Mouse (Mus musculus): Measurements from ENCODE around the gene Ryr1. TPM values are rescaled to one million over a fixed set of nuclear protein-coding genes. Genes with fewer than 3 reads are reported as not detected.
"Not testable (repeated sequence)": the region's sequence is repeated elsewhere in the genome, so short reads cannot be mapped to it uniquely, and the experiment has no call there.

The Ryr1 gene
- total RNA-seq, 2 experiments from 2014 or later = 420 to 483 TPM

DNA sequence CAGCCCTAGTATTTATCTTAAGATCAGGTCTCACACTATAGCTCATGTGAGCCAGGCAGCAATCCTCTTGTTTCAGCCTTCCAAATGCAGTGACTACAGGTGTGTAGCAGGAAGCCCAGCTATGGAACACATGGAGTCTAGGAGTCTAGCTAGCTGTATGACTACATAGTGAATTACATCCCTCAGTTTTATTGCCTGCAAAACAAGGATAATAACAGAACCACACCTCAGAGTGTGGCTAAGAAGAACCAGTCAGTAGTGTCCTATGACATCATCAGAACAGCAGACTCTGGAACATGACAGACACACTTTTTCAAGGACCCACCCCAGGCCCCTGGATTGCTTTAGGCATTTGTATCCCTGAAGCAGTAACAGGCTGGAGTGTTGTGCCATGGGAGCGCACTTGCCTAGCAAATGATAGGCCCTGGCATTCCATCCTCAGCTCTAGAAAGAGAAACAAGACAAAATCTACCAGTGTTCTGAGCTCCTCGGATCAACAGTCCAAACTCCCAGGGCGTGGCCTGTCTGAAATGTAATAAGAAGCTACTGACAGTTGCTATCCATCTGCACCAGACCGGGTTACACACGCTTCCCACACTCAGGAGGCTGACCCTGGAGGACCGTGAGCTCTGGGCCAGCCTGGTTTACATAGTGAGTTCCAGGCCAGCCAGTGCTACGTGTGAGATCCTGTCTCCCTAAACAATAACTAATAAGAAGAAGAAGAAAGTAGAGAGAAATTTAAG lies 21.8 kb upstream of the Ryr1 start:
- no peak for DNase-seq (ENCODE audit: low spot score in 2 of 2)

DNA sequence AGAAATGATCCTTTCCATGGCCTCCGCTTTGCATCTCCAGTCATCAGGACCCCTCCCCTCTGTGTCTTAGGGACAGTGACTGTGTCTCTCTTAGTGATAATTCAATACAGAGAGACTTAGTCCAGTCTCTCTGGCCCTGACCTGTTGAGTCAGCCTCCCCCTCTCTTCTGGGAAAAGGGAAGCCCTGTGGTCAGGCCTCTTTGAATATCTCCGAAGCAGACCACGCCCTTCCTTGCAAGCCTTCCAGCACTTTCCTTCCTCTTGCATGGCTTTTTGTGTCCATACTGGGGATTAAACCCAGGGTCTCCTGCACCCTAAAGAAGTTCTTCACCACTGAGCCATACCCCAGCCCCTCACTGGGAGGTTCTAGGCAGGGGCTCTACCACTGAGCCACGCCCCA lies 19.0 kb upstream of the Ryr1 start:
- DNase-seq (ENCODE audit: low spot score in 2 of 2) = no peak

DNA sequence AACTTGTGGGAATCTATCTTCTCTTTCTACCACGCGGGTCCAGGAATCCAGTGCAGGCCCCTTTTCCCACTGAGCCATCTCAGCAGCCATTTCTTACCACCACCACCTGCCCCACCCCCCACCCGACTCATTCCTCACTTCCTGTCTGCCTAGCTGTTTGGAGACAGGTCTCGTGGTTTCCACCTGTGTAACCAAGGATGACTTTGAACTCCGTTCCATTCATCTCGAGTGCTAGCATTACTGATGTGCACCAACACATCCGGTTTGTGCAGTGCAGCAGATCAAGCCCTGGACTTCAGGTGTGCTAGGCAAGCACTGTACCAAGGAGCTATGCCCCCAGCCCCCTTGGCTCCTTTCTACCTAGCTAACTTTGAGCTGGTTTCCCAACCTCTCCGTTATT lies 16.4 kb upstream of the Ryr1 start:
- no peak for DNase-seq (ENCODE audit: low spot score in 2 of 2)

DNA sequence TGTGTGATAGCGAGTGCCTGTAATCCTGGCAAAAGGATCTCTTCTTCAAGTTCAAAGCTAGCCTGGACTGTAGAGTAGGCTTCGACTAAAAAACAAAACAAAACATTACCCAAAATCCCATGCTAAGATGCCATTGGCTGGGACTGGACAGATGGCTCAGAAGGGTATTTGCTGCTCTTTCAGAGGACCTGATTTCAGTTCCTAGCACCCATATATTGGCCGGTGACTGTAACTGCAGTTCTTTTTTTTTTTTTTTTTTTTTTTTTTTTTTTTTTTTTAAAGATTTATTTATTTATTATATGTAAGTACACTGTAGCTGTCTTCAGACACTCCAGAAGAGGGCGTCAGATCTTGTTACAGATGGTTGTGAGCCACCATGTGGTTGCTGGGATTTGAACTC lies 14.3 kb upstream of the Ryr1 start:
- DNase-seq (ENCODE audit: low spot score in 2 of 2) = not testable (repeated sequence)

DNA sequence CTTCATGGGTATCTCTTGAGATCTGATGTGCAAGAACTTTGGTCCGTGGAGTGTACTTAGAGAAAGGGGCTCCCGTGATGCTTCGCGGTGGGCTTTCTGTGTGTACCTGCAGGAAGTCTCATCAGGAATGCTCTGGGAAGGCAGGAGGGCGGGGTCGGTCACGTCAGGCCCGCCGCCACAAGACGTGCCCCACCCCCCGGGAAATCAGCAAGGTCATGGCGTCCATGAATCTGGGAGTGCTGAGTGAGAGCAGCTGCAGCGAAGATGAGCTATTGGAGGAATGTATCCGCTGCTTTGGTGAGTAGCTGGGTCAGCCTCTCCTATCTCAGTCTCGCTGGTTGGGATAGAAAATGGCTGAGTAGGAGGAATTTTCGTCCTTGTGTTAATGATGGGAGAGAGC lies 12.4 kb upstream of the Ryr1 start:
- DNase-seq (ENCODE audit: low spot score in 2 of 2) = no peak

DNA sequence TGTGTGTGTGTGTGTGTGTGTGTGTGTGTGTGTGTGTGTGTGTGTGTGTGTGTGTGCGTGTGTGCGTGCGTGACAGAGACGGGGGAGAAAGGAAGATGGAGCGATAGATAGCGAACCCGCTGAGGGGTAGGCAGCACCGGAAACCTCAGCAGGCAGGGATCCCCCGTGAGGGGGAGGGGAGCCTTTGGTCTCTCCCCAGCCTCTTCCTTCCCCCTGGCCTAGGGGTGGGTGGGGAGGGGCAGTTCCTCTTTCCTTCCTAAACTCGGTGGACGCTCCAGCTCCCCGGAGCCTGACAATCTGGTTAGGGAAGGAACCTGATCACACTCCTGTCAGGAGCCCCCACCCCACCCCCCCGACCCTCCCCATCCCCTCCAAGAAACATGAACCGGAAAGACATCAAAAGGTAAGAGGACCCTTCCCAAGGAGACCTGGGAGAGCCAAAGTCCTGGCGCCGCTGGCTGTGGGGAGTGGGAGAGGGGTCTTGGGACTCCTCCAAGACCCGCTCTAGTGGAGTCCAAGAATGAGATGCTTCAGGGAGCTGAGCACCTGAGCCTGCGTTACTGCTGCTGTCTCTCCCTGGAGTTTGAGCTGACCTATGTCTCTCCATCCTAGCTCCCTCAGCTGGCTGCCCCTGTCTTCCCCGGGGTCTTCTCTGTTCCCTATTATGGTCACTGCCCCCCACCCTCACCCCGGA lies 9.9 kb upstream of the Ryr1 start, which contains the start of gene Rasgrp4:
TSS of gene Rasgrp4 (plus strand) at position 159 of the 694 bp plus-strand sequence.
- DNase-seq (ENCODE audit: low spot score in 2 of 2) = no peak

DNA sequence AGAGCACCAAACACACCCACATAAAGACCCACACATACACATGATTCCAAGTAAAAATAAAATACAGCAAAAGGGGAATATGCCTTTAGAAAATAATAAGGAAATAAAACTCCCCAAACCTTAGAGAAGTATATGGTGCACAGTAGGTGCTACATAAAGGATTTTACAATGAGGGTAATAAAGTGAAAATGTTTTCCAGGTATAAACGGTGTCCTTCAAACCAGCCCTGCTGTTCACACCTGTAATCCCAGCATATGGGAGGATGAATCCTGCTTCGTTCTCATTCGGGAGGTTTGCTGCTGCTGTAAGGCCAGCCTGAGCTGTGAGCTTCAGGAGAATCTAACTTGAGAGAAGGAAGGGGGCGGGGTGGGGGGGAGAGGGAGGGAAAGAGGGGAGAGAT lies 9.3 kb upstream of the Ryr1 start:
- no peak for DNase-seq (ENCODE audit: low spot score in 2 of 2)

DNA sequence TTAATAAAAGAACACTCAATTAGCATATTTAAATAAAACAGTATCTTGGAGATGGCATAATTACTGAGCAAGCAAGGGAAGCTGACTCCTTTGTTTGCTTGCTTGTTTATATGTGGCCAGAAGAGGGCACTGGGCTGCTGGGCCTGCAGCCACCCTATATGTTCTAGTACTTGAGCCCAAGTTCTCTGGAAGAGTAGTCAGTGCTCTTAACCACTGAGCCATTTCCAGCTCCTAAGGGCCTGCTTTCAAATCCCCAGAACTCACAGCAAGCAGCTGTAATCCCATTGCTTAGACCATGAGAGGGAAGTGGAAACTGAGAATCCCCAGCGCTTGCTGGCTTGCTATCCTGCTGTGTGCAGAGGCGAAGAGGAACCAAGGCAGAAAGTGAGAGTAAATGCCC lies 3.7 kb upstream of the Ryr1 start:
- DNase-seq (ENCODE audit: low spot score in 2 of 2) = no peak

DNA sequence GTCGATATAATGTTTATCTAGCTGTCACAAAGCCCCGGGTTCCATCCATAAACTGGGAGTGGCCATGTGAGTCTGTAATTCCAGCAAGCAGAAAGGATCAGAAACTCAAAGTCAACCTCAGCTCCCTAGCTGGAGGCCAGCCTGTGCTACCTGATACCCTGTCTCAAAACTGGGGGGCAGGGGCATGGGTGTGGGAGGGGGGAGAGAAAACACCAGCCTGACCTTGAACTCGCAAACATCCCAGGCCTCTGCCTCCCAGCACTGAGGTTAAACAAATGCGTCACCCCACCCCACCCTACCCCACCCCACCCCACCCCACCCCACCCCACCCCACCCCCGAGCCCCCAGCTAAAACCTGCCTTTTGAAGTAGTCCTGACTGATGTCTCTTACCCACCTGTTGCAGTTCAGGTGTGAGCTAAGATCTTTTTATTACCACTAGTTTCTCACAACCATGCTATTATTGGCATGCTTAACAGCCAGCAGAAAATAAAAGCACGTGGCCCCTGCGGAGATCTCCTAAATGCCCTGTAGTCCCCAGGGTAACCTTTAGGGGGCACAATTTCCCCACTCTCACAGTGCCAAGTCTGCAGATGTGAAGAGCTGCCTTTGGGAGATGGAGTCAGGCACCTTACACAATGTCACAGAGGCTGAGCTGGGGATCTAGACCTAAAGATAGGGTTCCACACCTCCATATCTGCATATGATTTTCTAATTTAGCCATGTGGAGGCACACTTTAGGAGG lies 1.4 kb upstream of the Ryr1 start:
- DNase-seq (ENCODE audit: low spot score in 2 of 2) = no peak

DNA sequence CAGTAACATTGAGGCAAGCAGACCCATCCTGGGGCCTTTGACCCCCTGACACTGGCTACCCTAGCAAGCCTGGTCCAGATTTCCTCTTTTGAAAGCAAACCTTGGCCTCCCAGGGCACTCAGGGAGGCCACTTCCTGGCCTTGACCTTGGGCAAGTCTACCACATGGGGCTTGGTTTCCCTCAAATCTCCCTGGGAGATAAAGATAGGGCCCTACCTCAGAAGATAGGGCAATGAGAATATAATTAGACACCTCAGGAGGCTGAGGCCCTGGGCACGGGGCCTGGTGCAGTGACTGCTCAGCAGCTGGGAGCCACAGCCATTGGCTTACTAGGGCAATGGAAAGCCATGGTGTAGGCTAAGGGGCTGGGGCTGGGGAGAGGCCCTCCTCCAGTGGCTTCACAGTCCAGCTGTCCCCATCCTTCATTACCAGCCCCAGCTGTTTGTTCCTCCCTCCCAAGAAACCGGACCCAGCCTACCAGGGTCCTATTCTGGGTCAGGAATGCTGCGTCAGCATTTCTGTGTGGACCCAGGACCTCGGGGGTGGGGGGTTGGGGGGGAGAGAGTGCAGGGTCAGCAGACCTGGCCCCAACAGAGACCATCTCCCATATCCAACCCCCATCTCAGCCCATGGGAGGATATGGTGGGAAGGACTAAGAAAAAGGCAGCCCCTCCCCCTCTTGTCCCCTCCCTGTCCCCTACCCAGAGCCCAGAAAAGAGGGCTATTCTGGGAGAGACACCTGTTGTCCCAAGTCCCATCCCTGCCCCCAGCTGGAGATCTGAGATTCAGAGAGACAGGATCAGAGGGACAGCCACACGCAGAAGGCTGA lies 1.2 kb downstream of the Ryr1 start:
- peak in 1 of 2 experiments; percentile 48 for DNase-seq (ENCODE audit: low spot score in 2 of 2)

DNA sequence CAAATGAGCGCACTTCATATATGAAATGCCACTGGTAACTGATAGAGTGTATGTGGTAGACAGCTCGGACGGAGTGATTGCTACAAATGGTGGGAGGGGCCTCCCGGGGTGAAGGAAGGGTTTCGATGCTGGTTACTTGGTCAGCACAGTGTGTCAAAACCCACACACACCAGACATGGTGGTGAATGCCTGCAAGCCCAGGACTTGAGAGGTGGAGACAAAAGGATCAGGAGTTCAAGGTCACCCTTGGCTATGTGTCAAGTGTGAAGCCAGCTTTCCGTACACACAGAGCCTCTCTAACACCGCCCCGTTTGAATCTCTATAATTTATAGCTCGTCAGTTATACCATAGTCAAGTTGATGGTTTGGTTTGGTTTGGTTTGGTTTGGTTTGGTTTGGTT lies 2.2 kb downstream of the Ryr1 start:
- no peak for DNase-seq (ENCODE audit: low spot score in 2 of 2)

DNA sequence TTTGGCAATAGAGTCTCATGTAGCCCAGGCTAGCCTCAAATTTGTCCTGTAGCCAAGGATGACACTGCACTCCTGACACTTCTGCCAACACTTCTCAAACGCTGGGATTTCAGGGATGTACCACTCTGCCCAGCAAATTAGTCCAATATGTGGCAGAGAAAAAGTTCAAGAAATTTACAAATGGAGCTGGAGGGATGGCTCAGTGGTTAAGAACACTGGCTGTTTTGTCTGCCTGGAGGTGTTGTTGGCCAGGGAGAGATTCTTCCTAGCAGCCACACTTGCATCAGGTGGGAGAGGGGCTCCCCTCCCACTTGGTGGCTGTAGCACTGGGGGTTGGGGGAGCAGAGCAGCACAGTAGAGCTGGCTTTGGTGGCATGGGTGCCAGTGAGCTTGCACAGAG lies 5.5 kb downstream of the Ryr1 start:
- no peak for DNase-seq (ENCODE audit: low spot score in 2 of 2)

DNA sequence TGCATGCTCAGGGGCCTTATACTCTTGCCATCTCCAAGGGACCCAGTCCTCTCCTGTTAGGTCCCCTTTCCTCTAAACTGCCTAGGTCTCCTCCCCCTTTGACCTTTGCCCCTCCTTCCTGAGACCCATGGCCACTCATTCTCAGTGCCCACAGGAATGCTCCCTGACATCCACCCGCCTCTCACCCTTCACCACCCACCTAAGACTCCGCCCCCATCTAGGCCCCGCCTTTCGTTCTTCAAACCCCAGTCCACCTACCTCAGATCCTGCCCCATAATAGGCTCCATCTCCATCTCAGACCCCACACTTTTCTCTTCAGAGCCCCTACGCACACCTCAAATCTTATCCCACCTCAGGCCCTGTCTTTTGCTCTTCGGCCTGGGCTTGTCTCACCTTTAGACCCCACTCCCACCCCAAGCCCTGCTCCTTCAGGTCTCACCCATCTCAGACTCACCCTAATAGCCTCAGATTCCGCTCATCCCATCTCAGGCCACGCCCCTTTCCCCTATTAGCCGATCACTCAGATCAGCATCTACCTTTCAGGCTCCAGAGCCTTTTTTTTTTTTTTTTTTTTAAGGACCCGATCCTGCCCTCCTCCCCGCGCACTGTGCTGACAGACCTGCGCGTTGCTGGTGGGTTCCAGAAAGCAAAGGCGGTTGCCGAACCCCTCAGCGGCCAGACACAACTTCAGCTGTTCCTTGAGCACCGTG lies 6.7 kb downstream of the Ryr1 start:
- DNase-seq (ENCODE audit: low spot score in 2 of 2) = no peak

DNA sequence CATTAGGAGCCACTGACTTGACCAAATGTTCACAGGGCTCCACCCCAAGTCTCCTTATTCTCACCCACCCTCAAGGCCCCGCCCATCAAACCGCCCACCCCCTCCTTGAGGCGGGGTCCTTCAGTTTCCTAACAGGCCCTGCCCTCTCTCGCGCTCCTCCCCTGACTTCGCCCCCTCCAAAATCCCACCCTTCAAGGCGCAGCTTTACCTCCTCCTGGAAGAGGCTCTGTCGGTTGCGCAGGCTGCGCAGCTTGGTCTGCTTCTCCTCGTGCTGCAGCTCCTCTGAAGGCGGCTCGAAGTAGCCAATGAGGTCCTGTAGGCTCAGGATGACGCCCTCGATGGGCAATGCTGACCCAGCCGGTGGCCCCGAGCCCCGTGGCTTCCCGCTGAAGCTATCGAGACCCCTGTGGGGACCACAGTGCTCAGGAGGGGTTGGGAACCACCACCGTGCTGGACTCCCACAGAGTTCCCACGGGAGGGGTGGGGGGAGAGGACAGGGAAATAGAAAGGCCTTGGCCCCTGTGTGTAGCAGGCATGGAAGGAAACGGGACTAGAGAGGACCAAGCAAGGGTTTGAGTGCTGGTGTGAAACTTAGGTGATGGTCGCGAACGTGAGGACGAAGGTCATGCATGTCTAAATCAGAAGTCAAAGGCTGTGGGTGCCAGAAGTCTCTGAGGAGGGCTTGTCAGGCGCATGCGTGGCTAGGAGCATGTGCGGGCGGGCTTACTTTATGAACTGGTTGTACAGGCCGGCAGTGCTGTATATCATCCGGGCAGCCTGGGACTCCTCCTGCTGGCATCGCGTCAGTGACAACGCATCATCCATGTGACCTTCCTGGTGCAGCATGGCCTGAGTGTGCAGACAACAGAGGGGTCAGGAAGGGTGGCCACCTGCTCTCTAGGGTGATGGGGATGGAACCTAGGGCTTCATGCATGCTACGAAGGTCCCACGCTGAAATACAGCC lies 15.7 kb downstream of the Ryr1 start:
- DNase-seq (ENCODE audit: low spot score in 2 of 2) = peak in 1 of 2 experiments; percentile 42

DNA sequence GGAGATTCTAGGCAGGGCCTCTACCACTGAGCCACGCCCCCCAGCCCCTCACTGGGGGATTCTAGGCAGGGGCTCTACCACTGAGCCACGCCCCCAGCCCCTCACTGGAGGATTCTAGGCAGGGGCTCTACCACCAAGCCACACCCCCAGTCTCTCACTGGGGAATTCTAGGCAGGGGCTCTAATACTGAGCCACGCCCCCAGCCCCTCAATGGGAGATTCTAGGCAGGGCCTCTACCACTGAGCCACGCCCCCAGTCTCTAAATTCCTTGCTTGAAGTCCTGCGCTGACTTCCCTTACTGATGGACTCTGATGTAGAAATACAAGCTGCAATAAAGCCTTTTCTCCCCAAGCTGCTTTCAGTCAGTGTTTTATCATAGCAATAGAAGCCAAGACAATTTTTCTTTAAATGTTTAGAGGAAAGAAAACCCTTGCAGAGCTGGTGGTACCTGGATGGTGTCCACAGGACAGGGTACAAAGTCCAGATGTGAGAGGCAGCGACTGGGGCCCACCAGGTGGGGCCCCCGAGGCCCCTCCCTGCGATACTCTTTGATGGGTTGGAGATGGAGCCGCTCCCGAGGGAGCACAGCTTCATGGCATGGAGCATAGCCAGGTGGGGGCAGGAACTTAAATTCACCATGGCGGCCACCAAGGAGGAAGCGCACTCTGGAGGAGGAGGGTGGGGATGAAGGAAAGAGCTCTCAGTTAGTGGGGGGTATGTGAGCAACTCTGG lies 23.5 kb downstream of the Ryr1 start:
- no peak for DNase-seq (ENCODE audit: low spot score in 2 of 2)

DNA sequence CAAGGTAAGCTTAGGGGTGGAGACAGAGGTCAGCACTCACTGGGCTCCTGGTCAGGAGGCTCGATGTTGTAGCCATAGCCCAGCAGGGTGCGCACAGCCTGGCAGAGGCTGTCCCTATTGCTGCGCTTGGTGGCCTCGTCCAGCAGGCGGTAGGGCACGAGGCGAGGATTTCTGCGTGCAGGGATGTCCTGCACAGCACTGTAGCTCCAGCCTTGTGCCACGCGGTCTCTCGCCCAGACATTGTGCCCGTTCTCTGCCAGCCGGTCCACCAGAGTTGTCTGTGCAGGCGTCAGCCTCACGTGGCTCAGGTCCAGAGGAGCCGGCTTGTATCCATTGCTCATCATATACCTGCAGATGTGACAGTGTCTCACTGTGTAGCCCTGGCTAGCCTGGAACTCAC lies 27.8 kb downstream of the Ryr1 start:
- no peak for DNase-seq (ENCODE audit: low spot score in 2 of 2)

DNA sequence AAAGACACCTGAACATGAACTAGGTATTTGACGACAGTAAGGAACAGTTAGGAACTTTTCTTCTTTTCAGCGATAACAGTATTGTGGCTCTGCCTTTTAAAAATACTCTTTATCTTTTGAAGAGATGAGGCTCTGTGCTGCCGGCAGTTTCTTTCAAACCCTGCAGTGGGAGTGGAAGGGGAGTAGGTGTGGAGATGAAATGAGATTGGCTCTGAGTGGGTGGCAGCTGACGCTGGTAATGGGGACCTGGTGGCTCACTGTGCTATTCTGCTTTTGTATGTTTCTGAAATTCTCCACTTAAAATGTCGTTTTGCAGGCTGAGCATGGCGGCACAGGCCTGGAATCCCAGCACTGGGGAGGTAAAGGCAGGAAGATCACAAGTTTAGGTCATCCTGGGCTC lies 36.2 kb downstream of the Ryr1 start:
- DNase-seq (ENCODE audit: low spot score in 2 of 2) = no peak

DNA sequence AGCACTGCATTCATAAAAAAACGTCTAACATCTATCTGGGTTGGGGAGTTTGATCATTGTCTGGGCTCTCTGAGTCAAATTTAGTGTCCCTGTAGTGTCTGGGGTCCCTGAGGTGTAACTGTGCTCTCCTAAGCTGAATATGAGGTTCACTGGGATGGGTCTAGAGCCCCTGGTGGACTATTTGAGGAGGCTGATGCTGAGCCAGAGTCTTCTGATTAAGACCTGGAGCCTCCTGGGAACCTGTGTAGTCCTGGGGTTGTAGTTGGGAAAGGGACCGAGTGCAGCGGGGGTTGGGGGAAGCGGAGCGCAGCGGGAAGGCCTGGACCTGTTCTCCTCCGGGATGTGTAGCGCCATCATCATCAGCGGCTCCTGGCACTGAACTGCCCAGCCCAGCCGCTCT lies 38.1 kb downstream of the Ryr1 start:
- no peak for DNase-seq (ENCODE audit: low spot score in 2 of 2)

DNA sequence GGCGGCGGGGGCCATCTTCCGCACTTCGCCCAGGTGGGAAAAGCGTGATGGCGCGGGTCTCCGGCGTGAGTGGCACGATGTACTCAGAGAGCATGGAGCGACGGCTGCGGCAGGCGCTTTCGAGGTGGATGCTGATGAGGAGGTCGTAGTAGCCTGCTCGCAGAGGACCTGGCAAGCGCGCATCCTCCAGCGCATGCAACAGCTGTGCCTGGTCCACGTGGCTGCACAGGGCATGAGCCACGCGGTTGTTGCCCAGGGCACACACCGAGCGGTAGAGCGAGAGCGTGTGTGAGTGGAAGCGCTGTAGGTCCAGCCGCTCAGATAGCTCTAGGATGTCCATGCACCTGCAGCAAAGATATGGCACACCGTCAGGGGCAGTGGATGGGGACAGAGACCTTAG lies 39.0 kb downstream of the Ryr1 start:
- no peak for DNase-seq (ENCODE audit: low spot score in 2 of 2)
